Mouse (Mus musculus) CH12.LX (cell line): Measurements from ENCODE around the gene Deup1. TPM values are rescaled to one million over a fixed set of nuclear protein-coding genes. Genes with fewer than 3 reads are reported as not detected.

Source experiments
- DNase-seq: peaks from one replicate; pipeline ENCODE4 v3.0.0-alpha.2; 2013; ENCODE audit errors: extremely low read depth
- H3K27ac ChIP-seq: 2 replicates; pipeline ENCODE4 v1.5.1; 2012; ENCODE audit warnings: low read depth, mild to moderate bottlenecking, control low read depth, moderate library complexity; ENCODE audit not compliant: insufficient read depth
- H3K27me3 ChIP-seq: replicated peaks from 2 replicates; pipeline ENCODE3; 2012; ENCODE audit warnings: inconsistent platforms
- H3K36me3 ChIP-seq, 2 experiments: replicated peaks in 1 of 2; 2 replicates each; pipeline versions ENCODE3 to v1.6.1; 2012; ENCODE audit warnings: inconsistent platforms in 1 of 2, low read length in 1 of 2, mild to moderate bottlenecking in 1 of 2, mixed read lengths in 1 of 2, moderate library complexity in 1 of 2; ENCODE audit not compliant: control insufficient read depth in 1 of 2, insufficient read depth in 1 of 2
- H3K4me1 ChIP-seq, 2 experiments: 2 replicates each; pipeline ENCODE4 v1.6.1; 2012; ENCODE audit warnings: inconsistent platforms in 1 of 2, moderate library complexity in 1 of 2; ENCODE audit not compliant: insufficient read depth in 2 of 2, control insufficient read depth in 1 of 2
- H3K4me2 ChIP-seq: 2 replicates; pipeline ENCODE4 v1.6.1; 2012; ENCODE audit warnings: low read depth, mild to moderate bottlenecking, control low read depth; ENCODE audit not compliant: poor library complexity, insufficient read depth, severe bottlenecking
- H3K4me3 ChIP-seq, 3 experiments: fragments of 150-350 bp in 1 of 3; sonication (generic) in 1 of 3; replicated peaks in 1 of 3; 2 replicates each; pipeline versions ENCODE3 to v1.5.1; 2011 to 2012; ENCODE audit warnings: low read depth in 2 of 3, low read length in 2 of 3, mild to moderate bottlenecking in 2 of 3, moderate library complexity in 2 of 3, control low read depth in 1 of 3, improper control_type of control experiment in 1 of 3, inconsistent platforms in 1 of 3, mixed read lengths in 1 of 3; ENCODE audit not compliant: poor library complexity in 1 of 3
- H3K79me2 ChIP-seq: replicated peaks from 2 replicates; pipeline ENCODE4 v1.6.1; 2012; ENCODE audit warnings: mild to moderate bottlenecking, moderate library complexity; ENCODE audit not compliant: control insufficient read depth, poor library complexity, insufficient read depth, severe bottlenecking; ENCODE audit errors: extremely low read depth
- H3K9ac ChIP-seq: 2 replicates; pipeline ENCODE4 v1.6.1; 2012; ENCODE audit warnings: low read depth, mild to moderate bottlenecking, control low read depth, moderate library complexity; ENCODE audit not compliant: insufficient read depth
- H3K9me3 ChIP-seq: replicated peaks from 2 replicates; pipeline ENCODE3; 2012; ENCODE audit warnings: low read length, inconsistent platforms, mixed read lengths
- ELF1 ChIP-seq: IDR thresholded peaks from 2 replicates; pipeline ENCODE4 v1.6.1; 2014; ENCODE audit warnings: low read depth, mild to moderate bottlenecking, inconsistent platforms, low read length, improper control_type of control experiment
- ETS1 ChIP-seq: conservative IDR thresholded peaks from 2 replicates; pipeline ENCODE4 v1.6.1; 2012; ENCODE audit warnings: low read depth, mild to moderate bottlenecking, inconsistent platforms, low read length, improper control_type of control experiment, moderate library complexity
- IRF4 ChIP-seq: IDR thresholded peaks from 2 replicates; pipeline ENCODE4 v1.6.1; 2014; ENCODE audit warnings: low read depth, mild to moderate bottlenecking, inconsistent platforms, low read length, improper control_type of control experiment
- JUND ChIP-seq: conservative IDR thresholded peaks from 2 replicates; pipeline ENCODE4 v1.6.1; 2011; ENCODE audit warnings: low read depth, low read length, improper control_type of control experiment
- MAFK ChIP-seq: IDR thresholded peaks from 2 replicates; pipeline ENCODE4 v1.6.1; 2011; ENCODE audit warnings: low read length, improper control_type of control experiment; ENCODE audit not compliant: insufficient replicate concordance
- MAX ChIP-seq: IDR thresholded peaks from 2 replicates; pipeline ENCODE4 v1.6.1; 2011; ENCODE audit warnings: low read length, improper control_type of control experiment
- NRF1 ChIP-seq: IDR thresholded peaks from 2 replicates; pipeline ENCODE4 v1.6.1; 2014; ENCODE audit warnings: low read depth, mild to moderate bottlenecking, inconsistent platforms, low read length, improper control_type of control experiment, moderate library complexity
- RCOR1 ChIP-seq: conservative IDR thresholded peaks from 2 replicates; pipeline ENCODE4 v1.6.1; 2012; ENCODE audit warnings: low read depth, mild to moderate bottlenecking, inconsistent platforms, low read length, improper control_type of control experiment
- SIN3A ChIP-seq: IDR thresholded peaks from 2 replicates; pipeline ENCODE4 v1.6.1; 2012; ENCODE audit warnings: low read length, improper control_type of control experiment, inconsistent platforms
- SMC3 ChIP-seq: IDR thresholded peaks from 2 replicates; pipeline ENCODE4 v1.6.1; 2011; ENCODE audit warnings: low read depth, low read length, improper control_type of control experiment
- ZC3H11A ChIP-seq: IDR thresholded peaks from 2 replicates; pipeline ENCODE4 v1.6.1; 2012; ENCODE audit warnings: low read depth, mild to moderate bottlenecking, inconsistent platforms, low read length, improper control_type of control experiment
- ZKSCAN1 ChIP-seq: IDR thresholded peaks from 2 replicates; pipeline ENCODE4 v1.6.1; 2012; ENCODE audit warnings: low read depth, inconsistent platforms, low read length, improper control_type of control experiment, borderline replicate concordance
- ZMIZ1 ChIP-seq: IDR thresholded peaks from 2 replicates; pipeline ENCODE4 v1.6.1; 2012; ENCODE audit warnings: low read depth, mild to moderate bottlenecking, inconsistent platforms, low read length, improper control_type of control experiment
- dilution Hi-C: fragments of 300-500 bp; cut with MboI; formaldehyde crosslinking; loops from 2 replicates; pipeline ENCODE4 v1.14.3; 2020; ENCODE audit warnings: low sequenced_read_pairs; ENCODE audit not compliant: extremely low pct_unique_long_range_greater_than_20kb, extremely low pct_ligation_motif_present
- in situ Hi-C: fragments of 300-500 bp; cut with MboI; formaldehyde crosslinking; loops from 3 replicates; pipeline ENCODE4 v1.14.3; 2019; ENCODE audit warnings: low sequenced_read_pairs, low pct_ligation_motif_present, low pct_unique_long_range_greater_than_20kb, mixed read lengths
- polyA plus RNA-seq: library from polyadenylated mRNA; unstranded; fragments of >175 nt; gene quantifications from 2 replicates; pipeline ENCODE4 v1.2.1, GENCODE M21; 2012; ENCODE audit warnings: low read depth; ENCODE audit not compliant: insufficient read length
- total RNA-seq, 2 experiments: library from RNA; depleted of rRNA; stranded (reverse); fragments of 300-350 nt in 1 of 2; fragments of >200 nt in 1 of 2; gene quantifications; 2 replicates each; pipeline ENCODE4 v1.2.3; 2012 to 2014

The Deup1 gene
- total and polyA plus RNA-seq, 3 experiments, result 0.04 to 0.42 (median 0.29) TPM

DNA sequence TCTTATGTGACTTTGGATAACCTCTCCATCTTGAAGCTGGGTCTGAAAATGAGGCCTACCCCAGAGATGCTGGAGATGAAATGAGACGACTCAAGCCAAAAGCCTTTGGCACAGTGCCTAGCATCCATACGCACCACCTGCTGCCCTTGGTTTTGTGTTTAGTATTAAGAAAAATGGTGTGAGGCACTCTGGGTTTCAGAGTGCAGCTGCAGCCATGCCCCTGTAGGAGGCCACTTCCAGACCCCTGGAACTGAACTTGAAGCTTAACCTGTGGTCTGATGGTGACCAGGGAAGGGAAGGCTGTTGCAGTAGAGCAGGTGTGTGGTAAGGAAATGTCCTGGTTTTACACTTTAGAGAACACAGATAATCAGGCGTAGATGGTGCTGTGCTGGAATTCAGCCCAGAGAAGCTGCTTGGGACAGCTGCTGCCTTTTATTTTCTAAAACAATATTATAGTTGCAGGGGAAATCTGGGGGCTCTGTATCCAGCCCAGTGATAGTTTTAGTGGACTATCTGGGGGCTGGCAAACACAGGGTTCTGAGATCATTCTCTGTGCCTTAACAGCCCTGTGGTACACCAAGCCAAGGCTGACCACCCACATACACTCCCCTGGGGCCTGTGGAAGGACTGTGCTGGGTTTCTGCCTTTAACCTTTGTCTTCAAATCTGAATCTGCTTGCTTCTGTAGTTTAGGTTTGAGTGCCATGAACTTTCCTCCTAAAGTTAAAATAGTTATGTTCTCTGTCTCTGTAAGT, 117.0 kb downstream of the Deup1 start:
- Histone ChIP-seq H3K79me2 (peaks cover 6% of the 10 kb centered on the region; the same call in 1 of the 2 replicates), H3K9ac (no peak overlapping the region), H3K9me3 (no peaks in the 10 kb centered on the region), H3K36me3 (peaks cover 17 to 85% of the 10 kb centered on the region in 2 experiments), H3K4me3 (no peak overlapping the region), H3K4me2 (no peak overlapping the region; the same call in 1 of the 2 replicates), H3K27ac (no peak overlapping the region), H3K4me1 (peaks cover 15 to 83% of the 10 kb centered on the region in 2 experiments), H3K27me3 (no peaks in the 10 kb centered on the region)
- in situ Hi-C loops (no loop called here), dilution Hi-C loops (no loop called here)
- DNase-seq, result no peak
- TF ChIP-seq ZKSCAN1 (no peak), ELF1 (no peak), ZC3H11A (no peak), MAX (no peak), SMC3 (no peak; the same call in 1 of the 2 replicates), ZMIZ1 (no peak), JUND (no peak), NRF1 (no peak), IRF4 (no peak), ETS1 (no peak), RCOR1 (no peak), SIN3A (no peak), MAFK (no peak)

Other genes starting within 250 kb of the Deup1 start
- gene Smco4, start 134.5 kb downstream of the Deup1 start, total RNA-seq (2012; rRNA removed), result 46.2 and 49.6 TPM in 2 replicates
- 24.8 and 26.9 TPM in 2 replicates for gene Smco4, start 134.5 kb downstream of the Deup1 start, total RNA-seq (2014; rRNA removed)
- gene Smco4, start 134.5 kb downstream of the Deup1 start, polyA plus RNA-seq, result 64.4 and 65.6 TPM in 2 replicates
- 8.4 and 9.0 TPM in 2 replicates for gene Slc36a4, start 81.8 kb upstream of the Deup1 start, total RNA-seq (2012; rRNA removed)
- gene Slc36a4, start 81.8 kb upstream of the Deup1 start, total RNA-seq (2014; rRNA removed), result 9.2 and 10.3 TPM in 2 replicates
- 6.6 and 6.9 TPM in 2 replicates for gene Slc36a4, start 81.8 kb upstream of the Deup1 start, polyA plus RNA-seq
- not detected in 2 replicates for gene Mtnr1b, start 246.6 kb upstream of the Deup1 start, total RNA-seq (2012; rRNA removed)
- not detected in 2 replicates for gene Mtnr1b, start 246.6 kb upstream of the Deup1 start, total RNA-seq (2014; rRNA removed)
- gene Mtnr1b, start 246.6 kb upstream of the Deup1 start, polyA plus RNA-seq, result not detected in 2 replicates